Comparison of ENCODE assay signal across 8 mouse cellular contexts in genomic region chr2:80969354-80969753, GRCm38 (mm10).
DNase-seq lines count a peak whose midpoint lies in the region; ATAC-seq lines count a peak whose summit lies in the region.

No protein-coding gene starts in this region.

- no peak overlapping the region for H3K9ac ChIP-seq in forebrain, embryonic 14.5 days (ENCODE audit: low read length)
- H3K9ac ChIP-seq in forebrain, embryonic 12.5 days = no peak overlapping the region
- H3K9ac ChIP-seq in neural tube, embryonic 14.5 days (replicated peaks; ENCODE audit: low read depth, low read length) = no peak overlapping the region
- no peak overlapping the region for H3K9ac ChIP-seq in neural tube, embryonic 15.5 days (replicated peaks)

- ATAC-seq in forebrain, embryonic 14.5 days = peak; percentile 65; the same call in 1 of the 2 replicates
- ATAC-seq in forebrain, embryonic 12.5 days (ENCODE audit: low FRiP score) = no peak
- ATAC-seq in neural tube, embryonic 14.5 days (ENCODE audit: low read depth) = peak; percentile 51; the same call in 1 of the 2 replicates
- no peak for ATAC-seq in neural tube, embryonic 15.5 days (ENCODE audit: low FRiP score)
- no peak for ATAC-seq in CD4-positive, CD25-positive, alpha-beta regulatory T cell, adult 4 months

- no peak overlapping the region for H3K4me3 ChIP-seq in forebrain, embryonic 14.5 days (ENCODE audit: low read depth, low read length)
- no peak overlapping the region for H3K4me3 ChIP-seq in forebrain, embryonic 12.5 days (replicated peaks)
- no peak overlapping the region for H3K4me3 ChIP-seq in neural tube, embryonic 14.5 days (ENCODE audit: low read depth, low read length)
- H3K4me3 ChIP-seq in neural tube, embryonic 15.5 days (replicated peaks) = no peak overlapping the region

- H3K27me3 ChIP-seq in forebrain, embryonic 14.5 days (replicated peaks; ENCODE audit: control insufficient read depth, insufficient read depth, low read length) = no peaks in the 10 kb centered on the region
- H3K27me3 ChIP-seq in forebrain, embryonic 12.5 days = no peaks in the 10 kb centered on the region
- no peaks in the 10 kb centered on the region for H3K27me3 ChIP-seq in neural tube, embryonic 14.5 days (ENCODE audit: control insufficient read depth, insufficient read depth, low read length)
- no peaks in the 10 kb centered on the region for H3K27me3 ChIP-seq in neural tube, embryonic 15.5 days (replicated peaks)

- no peaks in the 10 kb centered on the region for H3K9me3 ChIP-seq in forebrain, embryonic 14.5 days (replicated peaks; ENCODE audit: control insufficient read depth, low read length)
- H3K9me3 ChIP-seq in forebrain, embryonic 12.5 days = no peaks in the 10 kb centered on the region
- no peaks in the 10 kb centered on the region for H3K9me3 ChIP-seq in neural tube, embryonic 14.5 days (ENCODE audit: control insufficient read depth, low read length)
- H3K9me3 ChIP-seq in neural tube, embryonic 15.5 days (replicated peaks) = no peaks in the 10 kb centered on the region

- no peaks in the 10 kb centered on the region for H3K4me1 ChIP-seq in forebrain, embryonic 14.5 days (ENCODE audit: control insufficient read depth, insufficient read depth, low read length)
- no peaks in the 10 kb centered on the region for H3K4me1 ChIP-seq in forebrain, embryonic 12.5 days
- no peaks in the 10 kb centered on the region for H3K4me1 ChIP-seq in neural tube, embryonic 14.5 days (ENCODE audit: control insufficient read depth, insufficient read depth, low read length)
- H3K4me1 ChIP-seq in neural tube, embryonic 15.5 days = no peaks in the 10 kb centered on the region

- peak; percentile 47 for DNase-seq in forebrain, embryonic 14.5 days (ENCODE audit: low spot score)
- peak; percentile 9 for DNase-seq in layer of hippocampus, adult 11-12 months (ENCODE audit: low spot score)
- peak; percentile 66 for DNase-seq in retina, postnatal 1 day
- no peak for DNase-seq in neural tube, embryonic 10.5 days (ENCODE audit: extremely low spot score, low spot score)

- H3K36me3 ChIP-seq in forebrain, embryonic 14.5 days (ENCODE audit: control insufficient read depth, insufficient read depth, low read length) = no peaks in the 10 kb centered on the region
- no peaks in the 10 kb centered on the region for H3K36me3 ChIP-seq in forebrain, embryonic 12.5 days (replicated peaks)
- H3K36me3 ChIP-seq in neural tube, embryonic 14.5 days (ENCODE audit: control insufficient read depth, insufficient read depth, low read length) = no peaks in the 10 kb centered on the region
- no peaks in the 10 kb centered on the region for H3K36me3 ChIP-seq in neural tube, embryonic 15.5 days

- no peak overlapping the region for H3K4me2 ChIP-seq in forebrain, embryonic 14.5 days (ENCODE audit: low read length)
- H3K4me2 ChIP-seq in forebrain, embryonic 12.5 days = no peak overlapping the region
- no peak overlapping the region for H3K4me2 ChIP-seq in neural tube, embryonic 14.5 days (ENCODE audit: low read depth, low read length)
- no peak overlapping the region for H3K4me2 ChIP-seq in neural tube, embryonic 15.5 days

- H3K27ac ChIP-seq in forebrain, embryonic 14.5 days (ENCODE audit: low read depth, low read length) = no peak overlapping the region
- H3K27ac ChIP-seq in forebrain, embryonic 12.5 days = no peak overlapping the region
- H3K27ac ChIP-seq in neural tube, embryonic 14.5 days (ENCODE audit: low read depth, low read length) = no peak overlapping the region
- H3K27ac ChIP-seq in neural tube, embryonic 15.5 days (replicated peaks) = no peak overlapping the region

- WGBS in forebrain, embryonic 14.5 days = 65% methylated on average over 5 of the region's 5 CpGs
- WGBS in forebrain, embryonic 12.5 days = 71% methylated on average over 5 of the region's 5 CpGs
- WGBS in neural tube, embryonic 14.5 days = 77% methylated on average over 5 of the region's 5 CpGs
- WGBS in neural tube, embryonic 15.5 days = 75% methylated on average over 5 of the region's 5 CpGs

Comparison
In these comparisons a context has a peak if more than half of its experiments do, and no peak if none do; other contexts are left out.
1. ATAC-seq: peak in forebrain, embryonic 14.5 days (single experiment) and neural tube, embryonic 14.5 days (single experiment); none in forebrain, embryonic 12.5 days (single experiment), neural tube, embryonic 15.5 days (single experiment) and CD4-positive, CD25-positive, alpha-beta regulatory T cell, adult 4 months (single experiment).